Mouse (Mus musculus): ENCODE measurements around the gene Klk1b26. TPM values are rescaled to one million over a fixed set of nuclear protein-coding genes. Genes with fewer than 3 reads are reported as not detected.

Gene Klk1b26
- total RNA-seq (2023) = not detected

GRCm38 (mm10) chr7:44011868-44012267, at the start of gene Klk1b26:
Gene Klk1b26, plus strand, starts transcription at chr7:44012168.

GRCm38 (mm10) chr7:43966451-43966850, 45.5 kb upstream of the Klk1b26 start, which contains the start of gene Klk1b1:
Gene Klk1b1, plus strand, starts transcription at chr7:43966751.

GRCm38 (mm10) chr7:43975761-43976160, 36.2 kb upstream of the Klk1b26 start, which contains the start of gene Klk1b9:
Gene Klk1b9, plus strand, starts transcription at chr7:43976061.

GRCm38 (mm10) chr7:43995577-43995976, 16.4 kb upstream of the Klk1b26 start, which contains the start of gene Klk1b11:
Gene Klk1b11, plus strand, starts transcription at chr7:43995877.

GRCm38 (mm10) chr7:44051990-44052389, 40.0 kb downstream of the Klk1b26 start, which contains the start of gene Klk1b27:
Gene Klk1b27, plus strand, starts transcription at chr7:44052290.

Other genes with a start within 250 kb of the Klk1b26 start
- not detected for gene Klk12, start 243.3 kb upstream of the Klk1b26 start, total RNA-seq (2023)
- gene Klk11, start 237.6 kb upstream of the Klk1b26 start, total RNA-seq (2023) = not detected
- not detected for gene Klk10, start 231.1 kb upstream of the Klk1b26 start, total RNA-seq (2023)
- not detected for gene Klk9, start 220.3 kb upstream of the Klk1b26 start, total RNA-seq (2023)
- 1 to 10 TPM; 4.9 to 5.3 TPM for gene Klk8, start 214.6 kb upstream of the Klk1b26 start, total RNA-seq (2023)
- not detected for gene Klk7, start 200.9 kb upstream of the Klk1b26 start, total RNA-seq (2023)
- not detected for gene Klk6, start 187.7 kb upstream of the Klk1b26 start, total RNA-seq (2023)
- gene Klk5, start 170.2 kb upstream of the Klk1b26 start, total RNA-seq (2023) = not detected
- gene Klk4, start 131.0 kb upstream of the Klk1b26 start, total RNA-seq (2023) = not detected
- gene Klk15, start 78.4 kb upstream of the Klk1b26 start, total RNA-seq (2023) = not detected
- gene Klk1b8, start 61.5 kb upstream of the Klk1b26 start, total RNA-seq (2023) = not detected
- not detected for gene Klk1b1, start 45.4 kb upstream of the Klk1b26 start, total RNA-seq (2023)
- not detected for gene Klk1b9, start 36.1 kb upstream of the Klk1b26 start, total RNA-seq (2023)
- not detected for gene Klk1b11, start 16.3 kb upstream of the Klk1b26 start, total RNA-seq (2023)
- not detected for gene Klk1b27, start 40.1 kb downstream of the Klk1b26 start, total RNA-seq (2023)
- gene Klk1b21, start 90.2 kb downstream of the Klk1b26 start, total RNA-seq (2023) = not detected
- gene Klk1b22, start 100.5 kb downstream of the Klk1b26 start, total RNA-seq (2023) = not detected
- not detected for gene Klk1b16, start 124.6 kb downstream of the Klk1b26 start, total RNA-seq (2023)
- not detected for gene Klk1b24, start 176.1 kb downstream of the Klk1b26 start, total RNA-seq (2023)
- gene Klk1b3, start 186.0 kb downstream of the Klk1b26 start, total RNA-seq (2023) = not detected
- gene Klk1b4, start 195.3 kb downstream of the Klk1b26 start, total RNA-seq (2023) = not detected
- not detected for gene Klk1b5, start 203.8 kb downstream of the Klk1b26 start, total RNA-seq (2023)
- gene Klk1, start 213.2 kb downstream of the Klk1b26 start, total RNA-seq (2023) = under 1 TPM in 1 of 2 experiments, not detected in 1; 0.52 TPM
- gene Gm36864, start 224.0 kb downstream of the Klk1b26 start, total RNA-seq (2023) = not detected
- gene 1700028J19Rik, start 234.5 kb downstream of the Klk1b26 start, total RNA-seq (2023) = 1 to 10 TPM; 1.6 to 1.9 TPM
- gene 2410002F23Rik, start 234.6 kb downstream of the Klk1b26 start, total RNA-seq (2023) = 10 to 100 TPM; 56.9 to 61.6 TPM
- gene Acp4, start 245.2 kb downstream of the Klk1b26 start, total RNA-seq (2023) = not detected
- 1 to 10 TPM in 1 of 2 experiments, not detected in 1; 4.4 TPM for gene Gm15517, start 249.3 kb downstream of the Klk1b26 start, total RNA-seq (2023)

Data from monocyte, adult 59 days (primary cell).